13 mouse cellular contexts compared by ENCODE assay signal in genomic region chr16:34294568-34294967, GRCm38 (mm10).
DNase-seq lines count a peak whose midpoint lies in the region; ATAC-seq and TF ChIP-seq lines count a peak whose summit lies in the region.
"Had no signal": no experiment of that assay in that cellular context is flagged by ENCODE, and none has a peak within 500 bp of the region (broad histone marks: within the 10 kb centered on the region; RNA-seq: fewer than 3 reads in every experiment).

No protein-coding gene starts in this region.

- no peak for TF ChIP-seq EP300 in ES-Bruce4 (IDR thresholded peaks at IDR 0.05; ENCODE audit: insufficient read depth, low read depth, low read length)

- ATAC-seq in liver, embryonic 11.5 days (replicated peaks; ENCODE audit: low FRiP score), result no peak
- ATAC-seq: intestine, embryonic 16.5 days had no signal

- H3K4me2 ChIP-seq in liver, embryonic 11.5 days, result no peak overlapping the region
- H3K4me2 ChIP-seq: limb, embryonic 12.5 days; midbrain, embryonic 12.5 days; stomach, embryonic 15.5 days had no signal

- no peaks in the 10 kb centered on the region for H3K4me1 ChIP-seq in liver, embryonic 11.5 days (replicated peaks; ENCODE audit: control insufficient read depth, insufficient read depth, low read length)
- H3K4me1 ChIP-seq in ES-Bruce4 (ENCODE audit: control insufficient read depth, insufficient read depth, low read length), result no peaks in the 10 kb centered on the region
- H3K4me1 ChIP-seq: limb, embryonic 12.5 days; stomach, embryonic 15.5 days had no signal

- TF ChIP-seq POLR2A in ES-Bruce4 (IDR thresholded peaks at IDR 0.05; ENCODE audit: insufficient read depth, low read length), result no peak

- no peaks in the 10 kb centered on the region for H3K9me3 ChIP-seq in liver, embryonic 11.5 days (ENCODE audit: control insufficient read depth, low read length)
- H3K9me3 ChIP-seq in ES-Bruce4 (replicated peaks; ENCODE audit: control insufficient read depth, insufficient read depth, low read length, poor library complexity, severe bottlenecking), result no peaks in the 10 kb centered on the region
- H3K9me3 ChIP-seq: limb, embryonic 12.5 days; midbrain, embryonic 12.5 days; stomach, embryonic 15.5 days had no signal

- DNase-seq in gastrocnemius, adult 2 months, result no peak
- no peak for DNase-seq in gastrocnemius, adult 8-10 months (ENCODE audit: low spot score in 2 of 2)
- DNase-seq in liver, result peak; percentile 29
- DNase-seq in liver, embryonic 11.5 days (ENCODE audit: low spot score), result no peak
- DNase-seq in lung, postnatal 36 days, result peak; percentile 24
- no peak for DNase-seq in frontal cortex, adult 2 months (ENCODE audit: extremely low spot score in 1 of 2, low spot score in 1 of 2)
- no peak for DNase-seq in layer of hippocampus, adult 9-11 months
- DNase-seq: cerebellum, adult 11-12 months had no signal

- intact Hi-C loops in gastrocnemius, adult 2 months (cut with DNase I), result loop anchor here (2.0 kb wide), 1 partner anchor 168 kb away; no protein-coding TSS in a partner anchor

- 80% methylated on average over 6 of the region's 6 CpGs for WGBS in liver, embryonic 11.5 days

- no peaks in the 10 kb centered on the region for H3K27me3 ChIP-seq in liver, embryonic 11.5 days (replicated peaks; ENCODE audit: control insufficient read depth, insufficient read depth, low read length)
- H3K27me3 ChIP-seq in ES-Bruce4 (ENCODE audit: control insufficient read depth, insufficient read depth, low read length, poor library complexity, severe bottlenecking), result no peaks in the 10 kb centered on the region
- H3K27me3 ChIP-seq: limb, embryonic 12.5 days; midbrain, embryonic 12.5 days; stomach, embryonic 15.5 days had no signal

- H3K27ac ChIP-seq in gastrocnemius, adult 2 months, result no peak overlapping the region
- no peak overlapping the region for H3K27ac ChIP-seq in liver, embryonic 11.5 days (ENCODE audit: low read depth, low read length)
- H3K27ac ChIP-seq in ES-Bruce4 (ENCODE audit: insufficient read depth, low read length), result no peak overlapping the region
- H3K27ac ChIP-seq: limb, embryonic 12.5 days; midbrain, embryonic 12.5 days; stomach, embryonic 15.5 days had no signal

- H3K9ac ChIP-seq in liver, embryonic 11.5 days (ENCODE audit: low read depth, low read length), result no peak overlapping the region
- no peak overlapping the region for H3K9ac ChIP-seq in ES-Bruce4 (ENCODE audit: low read depth, poor library complexity, severe bottlenecking)
- H3K9ac ChIP-seq: limb, embryonic 12.5 days; midbrain, embryonic 12.5 days; stomach, embryonic 15.5 days had no signal

- H3K36me3 ChIP-seq in liver, embryonic 11.5 days (ENCODE audit: control insufficient read depth, insufficient read depth, low read length), result no peaks in the 10 kb centered on the region
- H3K36me3 ChIP-seq in ES-Bruce4 (ENCODE audit: control insufficient read depth, insufficient read depth, low read length, poor library complexity, severe bottlenecking), result no peaks in the 10 kb centered on the region
- H3K36me3 ChIP-seq: stomach, embryonic 15.5 days had no signal

- H3K4me3 ChIP-seq in gastrocnemius, adult 2 months, result no peak overlapping the region
- no peak overlapping the region for H3K4me3 ChIP-seq in liver, embryonic 11.5 days (ENCODE audit: low read depth, low read length)
- H3K4me3 ChIP-seq in ES-Bruce4 (ENCODE audit: low read depth, low read length), result no peak overlapping the region
- H3K4me3 ChIP-seq: limb, embryonic 12.5 days; midbrain, embryonic 12.5 days; stomach, embryonic 15.5 days had no signal

- TF ChIP-seq CTCF in gastrocnemius, adult 2 months (IDR thresholded peaks at IDR 0.05), result peak; percentile 44
- peak; percentile 45 for TF ChIP-seq CTCF in ES-Bruce4 (IDR thresholded peaks at IDR 0.05; ENCODE audit: low read depth, low read length)

Comparison
In these comparisons a context has a peak if more than half of its experiments do, and no peak if none do; other contexts are left out.
1. DNase-seq: peak in liver (single experiment) and lung, postnatal 36 days (single experiment); none in gastrocnemius, adult 2 months (single experiment), gastrocnemius, adult 8-10 months (0 of 2), liver, embryonic 11.5 days (single experiment), frontal cortex, adult 2 months (0 of 2) and layer of hippocampus, adult 9-11 months (single experiment).